Mouse (Mus musculus): ENCODE measurements around the gene Dynlt3.
"Not testable (repeated sequence)": the region's sequence is repeated elsewhere in the genome, so short reads cannot be mapped to it uniquely, and the experiment has no call there.

The Dynlt3 gene

DNA sequence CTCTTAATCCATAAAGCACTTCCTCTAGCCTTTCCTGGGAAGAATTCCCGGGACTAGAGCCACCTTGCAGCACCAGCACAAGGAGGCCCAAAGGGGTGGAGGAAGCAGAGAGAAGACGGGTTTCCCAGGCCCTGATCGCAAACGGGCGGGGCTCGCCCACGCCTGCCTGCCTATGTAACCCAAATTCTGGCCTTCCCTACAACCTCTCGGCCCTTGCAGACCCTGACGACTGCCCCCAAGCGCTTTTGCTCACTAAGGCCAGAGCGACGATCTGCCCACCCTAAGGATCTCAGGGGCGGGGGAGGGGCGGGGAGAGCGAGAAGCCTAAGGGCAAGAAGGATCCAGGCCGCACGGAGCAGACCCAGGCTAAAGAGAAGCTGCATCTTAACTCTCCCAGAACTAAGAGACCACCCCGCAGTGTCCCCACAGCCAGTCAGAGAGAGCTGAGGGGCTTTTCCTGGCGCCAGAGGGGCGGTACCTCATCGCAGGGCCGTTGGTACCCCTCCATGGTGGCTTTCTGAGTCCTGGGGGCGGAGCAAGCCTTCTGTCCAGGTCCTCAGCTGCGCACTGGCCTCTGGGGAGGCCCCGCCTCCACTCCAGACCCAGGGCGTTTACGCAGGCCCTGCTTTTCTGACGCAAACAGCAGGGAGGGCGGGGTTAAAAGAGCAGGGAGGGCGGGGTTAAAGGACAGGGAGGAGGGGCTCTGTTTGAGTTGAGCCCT, at the start of gene Dynlt3:
Gene Dynlt3, minus strand, starts transcription at position 613 of the 721 bp plus-strand sequence.
- DNase-seq (ENCODE audit: low spot score): peak; percentile 87

GRCm38 (mm10) chrX:9699815-9700214, 37.0 kb upstream of the Dynlt3 start:
- no peak for DNase-seq (ENCODE audit: low spot score)

- DNase-seq (ENCODE audit: low spot score): peak; percentile 46
Observed at GRCm38 (mm10) chrX:9695997-9696396, 33.2 kb upstream of the Dynlt3 start.

DNA sequence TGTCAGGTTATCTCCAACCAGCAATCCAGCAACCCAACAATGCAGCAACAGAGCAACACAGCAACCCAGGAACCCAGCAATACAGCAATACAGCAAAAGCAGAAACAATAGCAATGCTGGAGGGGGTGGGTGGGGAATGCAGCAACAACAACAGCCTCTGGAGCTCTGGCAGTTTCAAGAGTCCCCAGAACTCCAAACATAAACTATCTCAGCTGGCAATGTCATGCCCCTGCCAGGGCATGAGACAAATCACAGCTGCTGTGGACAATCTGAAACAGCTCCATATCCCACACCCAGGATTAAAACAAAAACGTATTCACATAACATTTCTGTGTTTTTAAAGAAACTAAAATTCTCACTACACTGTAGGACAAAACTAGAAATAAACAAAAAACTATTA, 9.2 kb upstream of the Dynlt3 start:
- DNase-seq (ENCODE audit: low spot score): no peak

DNA sequence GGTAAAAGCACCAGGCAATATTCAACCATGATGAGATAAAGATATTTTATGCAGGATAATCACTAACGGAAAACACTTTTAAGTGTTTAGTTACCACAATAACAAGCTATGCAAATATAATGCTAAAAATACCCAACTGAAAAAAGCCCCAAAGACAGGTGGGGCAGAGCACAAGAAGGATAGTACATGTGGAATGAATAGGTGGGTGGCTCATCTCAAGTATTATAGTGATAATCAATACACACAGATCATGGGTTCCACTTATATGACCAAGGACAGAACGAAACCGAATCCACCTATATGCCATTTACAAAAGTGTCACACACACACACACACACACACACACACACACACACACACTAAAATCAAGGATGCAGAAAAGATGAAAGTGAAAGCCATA, 8.6 kb upstream of the Dynlt3 start:
- no peak for DNase-seq (ENCODE audit: low spot score)

DNA sequence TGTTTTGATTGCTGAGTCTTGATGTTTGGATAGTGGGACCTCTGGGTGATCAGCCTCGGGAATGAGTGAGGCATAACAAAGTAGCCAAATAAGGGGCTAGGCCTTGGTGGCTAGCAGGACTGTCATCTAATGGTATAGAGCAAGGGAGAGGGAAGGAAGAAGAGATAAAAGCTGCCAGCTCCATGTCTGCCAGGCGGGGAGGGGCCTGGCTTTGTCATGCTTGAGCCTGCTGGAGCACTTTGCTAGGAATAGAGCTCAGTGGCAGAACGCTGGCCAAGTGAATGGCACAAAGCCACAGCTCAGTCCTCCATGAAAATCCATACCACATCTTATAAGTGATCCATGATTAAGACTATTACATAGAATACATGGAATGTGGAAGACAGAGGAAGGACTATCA, 10.0 kb downstream of the Dynlt3 start:
- DNase-seq (ENCODE audit: low spot score): no peak

GRCm38 (mm10) chrX:9640594-9640993, 22.2 kb downstream of the Dynlt3 start:
- not testable (repeated sequence) for DNase-seq (ENCODE audit: low spot score)

- DNase-seq (ENCODE audit: low spot score): not testable (repeated sequence)
Observed at GRCm38 (mm10) chrX:9640126-9640525, 22.7 kb downstream of the Dynlt3 start.
